Mouse (Mus musculus): Measurements from ENCODE around the gene Myoz2. TPM values are rescaled to one million over a fixed set of nuclear protein-coding genes. Genes with fewer than 3 reads are reported as not detected.

Myoz2 gene
- polyA plus RNA-seq, 1 experiment from 2014 or later = not detected

DNA sequence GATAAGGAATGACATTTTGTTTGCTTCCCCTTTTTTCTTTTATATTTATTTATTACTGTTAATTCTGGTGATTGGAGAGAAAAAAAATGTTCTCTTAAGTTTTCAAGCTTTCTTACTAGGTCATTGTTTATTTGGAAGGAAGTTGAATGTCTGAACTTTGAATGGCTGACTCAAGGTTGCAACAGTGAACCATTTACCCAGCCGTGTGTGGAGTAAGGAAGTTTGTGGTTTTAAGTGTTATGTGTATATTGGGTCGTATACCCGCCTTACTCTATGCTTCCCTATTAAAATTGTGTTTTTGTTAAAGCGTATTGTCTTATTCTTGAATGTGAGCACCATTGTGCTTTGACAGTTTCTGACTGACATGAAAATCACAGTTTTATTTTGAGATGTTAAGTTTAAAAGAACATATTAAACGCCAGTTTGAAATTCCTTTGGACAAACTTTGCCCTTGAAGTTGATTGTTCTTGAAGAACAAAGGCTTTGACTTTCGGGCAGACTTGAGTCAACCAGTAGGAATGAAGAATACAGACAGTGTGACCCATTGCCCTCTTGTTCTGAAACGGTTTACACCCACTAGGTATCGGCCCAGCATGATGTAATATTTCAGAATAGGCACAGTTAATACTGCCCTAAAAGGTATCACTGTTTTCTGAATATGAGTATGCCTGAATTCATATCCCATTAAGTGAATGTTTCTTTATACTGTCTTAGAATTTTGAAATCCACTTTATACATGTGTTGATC lies 18.6 kb upstream of the Myoz2 start:
- Histone ChIP-seq H3K36me3 (ENCODE audit: inconsistent target) (no peaks in the 10 kb centered on the region), H3K4me3 (ENCODE audit: inconsistent target) (no peak overlapping the region), H3K27ac (no peak overlapping the region), H3K79me2 (ENCODE audit: inconsistent target) (no peaks in the 10 kb centered on the region)
- WGBS (ENCODE audit: missing documents) = 42% methylated on average over 8 of the region's 8 CpGs

DNA sequence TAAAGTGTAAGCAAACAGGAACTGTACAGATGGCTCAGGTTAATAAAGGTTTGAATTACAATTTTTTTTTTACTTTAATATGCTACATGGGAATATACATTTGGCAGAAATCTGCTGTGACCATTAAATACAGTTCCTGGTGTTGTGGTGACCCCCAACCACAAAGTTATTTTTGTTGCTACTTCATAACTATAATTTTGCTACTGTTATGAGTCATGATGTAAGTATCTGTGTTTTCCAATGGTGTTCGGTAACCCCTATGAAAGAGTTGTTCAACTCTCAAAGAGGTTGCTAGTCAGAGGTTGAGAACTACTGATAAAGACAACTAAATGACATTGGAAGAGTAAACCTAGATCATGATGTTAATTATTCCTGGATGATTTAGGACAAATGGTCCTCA lies 7.5 kb upstream of the Myoz2 start:
- H3K27ac ChIP-seq = no peak overlapping the region
- H3K4me3 ChIP-seq (ENCODE audit: inconsistent target) = no peak overlapping the region
- H3K36me3 ChIP-seq (ENCODE audit: inconsistent target) = no peaks in the 10 kb centered on the region
- WGBS (ENCODE audit: missing documents) = 83% methylated on average over 1 of the region's 1 CpGs
- H3K79me2 ChIP-seq (ENCODE audit: inconsistent target) = no peaks in the 10 kb centered on the region

DNA sequence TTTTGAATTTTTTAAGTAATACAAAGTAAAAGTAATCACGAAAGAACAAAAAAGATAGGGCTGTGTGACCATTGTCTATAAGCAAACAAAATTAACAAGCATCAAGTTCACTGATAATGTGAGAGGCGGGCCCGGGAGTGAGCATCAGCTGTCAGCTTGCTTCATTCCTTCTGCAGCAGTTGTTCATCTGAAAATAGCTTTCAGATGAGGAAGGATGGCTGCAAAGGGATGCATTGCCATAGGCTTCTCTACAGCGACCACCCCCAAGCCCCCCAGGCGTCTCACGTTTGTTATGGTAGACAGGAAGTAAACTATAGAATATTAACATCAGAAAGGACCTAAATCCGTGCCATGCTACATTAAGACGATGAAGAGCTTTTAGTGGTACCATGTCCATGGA lies 1.0 kb downstream of the Myoz2 start:
- WGBS (ENCODE audit: missing documents) = 97% methylated on average over 8 of the region's 8 CpGs
- no peak overlapping the region for H3K27ac ChIP-seq
- H3K79me2 ChIP-seq (ENCODE audit: inconsistent target) = no peaks in the 10 kb centered on the region
- no peaks in the 10 kb centered on the region for H3K36me3 ChIP-seq (ENCODE audit: inconsistent target)
- no peak overlapping the region for H3K4me3 ChIP-seq (ENCODE audit: inconsistent target)

DNA sequence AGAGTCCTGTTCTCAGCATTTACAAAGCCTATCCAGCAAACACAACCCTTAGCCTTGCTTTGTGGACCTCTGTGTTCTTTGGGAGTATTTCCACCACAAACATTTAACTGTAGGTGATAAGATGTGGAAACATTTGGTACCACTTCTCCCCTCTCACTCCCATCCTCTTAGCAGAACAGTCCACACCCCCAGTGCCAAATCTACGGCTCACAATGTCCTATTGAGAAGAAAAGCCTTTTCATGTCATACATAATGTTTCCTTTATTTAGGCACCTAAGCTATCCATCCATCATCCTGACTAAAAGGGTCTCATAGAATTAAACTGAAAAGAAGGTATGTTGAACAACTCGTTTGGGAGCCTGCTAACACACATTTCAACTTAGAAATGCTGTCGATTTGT lies 9.2 kb downstream of the Myoz2 start:
- WGBS (ENCODE audit: missing documents) = 84% methylated on average over 3 of the region's 3 CpGs
- no peak overlapping the region for H3K4me3 ChIP-seq (ENCODE audit: inconsistent target)
- H3K79me2 ChIP-seq (ENCODE audit: inconsistent target) = no peaks in the 10 kb centered on the region
- H3K36me3 ChIP-seq (ENCODE audit: inconsistent target) = no peaks in the 10 kb centered on the region
- H3K27ac ChIP-seq = no peak overlapping the region

DNA sequence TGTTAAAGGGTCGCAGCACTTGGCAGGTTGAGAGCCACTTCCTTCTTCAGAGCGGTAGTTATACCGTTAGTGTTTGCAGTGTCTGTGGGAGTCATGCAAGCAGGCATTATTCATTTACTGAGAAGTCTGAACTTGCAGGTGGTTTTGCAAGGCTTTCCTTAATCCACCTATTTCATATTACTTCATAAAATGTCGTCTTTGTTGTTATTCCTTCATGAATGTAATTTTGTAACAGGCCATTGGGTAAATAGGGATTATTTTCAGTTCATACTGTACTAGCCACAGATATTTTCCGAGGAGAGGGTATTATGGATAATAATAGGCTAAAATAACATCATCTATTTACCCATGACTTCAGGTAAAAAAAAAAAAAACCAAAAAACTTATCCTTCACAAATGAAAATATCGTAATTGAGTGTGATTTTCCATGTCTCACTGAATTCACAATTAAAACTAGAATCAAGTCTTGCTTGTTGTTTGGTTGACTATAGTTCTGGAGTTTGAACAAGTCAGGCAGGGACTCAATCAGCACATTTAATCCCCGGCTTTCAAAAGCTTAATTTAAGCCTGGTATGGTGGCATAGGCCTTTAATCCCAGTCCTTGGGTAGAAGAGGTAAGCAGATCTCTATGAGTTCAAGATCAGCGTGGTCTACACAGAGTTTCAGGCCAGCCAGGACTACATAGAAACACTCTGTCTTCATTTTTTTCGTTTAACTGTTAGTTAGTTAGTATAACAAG lies 10.2 kb downstream of the Myoz2 start:
- H3K79me2 ChIP-seq (ENCODE audit: inconsistent target) = no peaks in the 10 kb centered on the region
- WGBS (ENCODE audit: missing documents) = 58% methylated on average over 9 of the region's 9 CpGs
- no peak overlapping the region for H3K27ac ChIP-seq
- no peak overlapping the region for H3K4me3 ChIP-seq (ENCODE audit: inconsistent target)
- H3K36me3 ChIP-seq (ENCODE audit: inconsistent target) = no peaks in the 10 kb centered on the region

DNA sequence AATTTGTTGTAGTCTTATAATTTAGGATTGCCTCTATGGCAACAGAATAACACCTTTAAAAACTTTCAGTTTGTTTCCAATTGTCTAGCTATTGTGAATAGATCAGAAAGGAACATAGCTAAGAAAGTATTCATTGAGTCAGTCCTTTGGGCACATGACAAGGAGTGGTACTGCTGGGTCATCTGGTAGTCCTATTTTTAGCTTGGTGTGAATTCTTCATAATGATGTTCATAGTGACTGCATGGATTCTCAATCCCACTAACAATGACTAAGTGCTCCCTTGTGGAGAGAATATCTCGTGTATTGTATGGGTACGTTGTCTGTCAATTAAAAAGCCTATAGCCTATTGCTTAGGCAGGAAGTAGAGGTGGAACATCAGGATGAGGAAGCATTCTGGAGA lies 16.0 kb downstream of the Myoz2 start:
- Histone ChIP-seq H3K4me3 (ENCODE audit: inconsistent target) (no peak overlapping the region), H3K27ac (no peak overlapping the region), H3K36me3 (ENCODE audit: inconsistent target) (no peaks in the 10 kb centered on the region), H3K79me2 (ENCODE audit: inconsistent target) (no peaks in the 10 kb centered on the region)
- WGBS (ENCODE audit: missing documents) = 87% methylated on average over 2 of the region's 2 CpGs

DNA sequence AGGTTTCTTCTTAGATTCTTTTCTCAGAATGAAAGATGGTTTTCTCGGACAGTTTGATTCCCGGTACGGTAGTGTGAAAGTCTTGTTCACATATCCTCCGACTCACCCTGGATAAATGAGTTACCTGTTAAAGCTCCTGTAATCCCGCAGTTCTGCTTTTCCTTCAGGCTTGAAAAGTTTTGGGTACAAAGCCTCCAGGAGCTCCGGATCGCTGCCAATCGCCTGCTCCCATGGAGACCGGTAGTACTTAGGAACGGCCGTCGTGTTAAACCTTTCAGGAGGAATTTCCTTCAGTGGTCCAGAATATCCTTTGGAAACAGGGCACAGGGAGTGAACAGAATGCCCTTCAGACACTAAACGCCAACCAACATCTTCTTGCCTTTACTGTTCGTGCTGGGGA lies 21.3 kb downstream of the Myoz2 start:
- Histone ChIP-seq H3K27ac (no peak overlapping the region), H3K4me3 (ENCODE audit: inconsistent target) (no peak overlapping the region), H3K79me2 (ENCODE audit: inconsistent target) (no peaks in the 10 kb centered on the region), H3K36me3 (ENCODE audit: inconsistent target) (no peaks in the 10 kb centered on the region)
- WGBS (ENCODE audit: missing documents) = 97% methylated on average over 14 of the region's 14 CpGs

DNA sequence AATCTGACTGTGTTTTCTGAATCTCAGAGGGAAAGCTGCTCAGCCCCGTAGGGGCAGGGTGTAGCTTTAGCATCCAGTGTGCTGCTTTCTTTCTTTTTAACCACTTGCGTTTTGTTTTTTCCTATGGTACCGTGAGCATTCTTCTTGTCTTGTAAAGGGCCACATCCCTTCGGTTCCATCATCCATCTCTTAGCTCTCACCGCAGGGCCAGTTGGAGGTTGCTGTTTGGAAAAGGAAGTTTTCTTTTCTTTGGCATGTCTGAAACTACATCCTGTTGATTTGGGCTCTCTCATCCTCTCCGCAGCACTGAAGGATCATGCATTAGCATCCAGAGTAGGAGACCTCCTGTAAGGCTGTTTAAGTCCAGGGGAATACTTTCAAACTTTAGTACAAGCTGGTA lies 25.4 kb downstream of the Myoz2 start:
- Histone ChIP-seq H3K79me2 (ENCODE audit: inconsistent target) (no peaks in the 10 kb centered on the region), H3K4me3 (ENCODE audit: inconsistent target) (no peak overlapping the region), H3K27ac (no peak overlapping the region), H3K36me3 (ENCODE audit: inconsistent target) (no peaks in the 10 kb centered on the region)
- WGBS (ENCODE audit: missing documents) = 75% methylated on average over 6 of the region's 6 CpGs

DNA sequence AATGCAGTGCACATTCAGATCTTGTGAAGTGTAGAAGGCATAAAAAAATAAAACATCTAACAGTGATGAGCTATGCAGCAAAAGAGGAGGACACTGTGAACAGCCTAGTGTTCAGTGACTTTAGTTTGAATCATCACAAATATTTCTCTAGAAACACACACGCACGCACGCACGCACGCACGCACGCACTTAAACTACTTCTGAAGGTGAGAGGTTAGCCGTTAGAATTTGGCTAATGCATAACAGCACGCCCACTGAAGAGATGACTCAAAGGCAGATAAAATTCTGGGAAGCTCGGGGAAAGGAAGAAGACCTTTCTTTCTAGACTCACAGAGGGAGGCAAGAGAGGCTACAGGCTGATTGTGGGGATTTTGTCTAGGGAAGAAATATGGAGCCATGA lies 27.4 kb downstream of the Myoz2 start:
- H3K4me3 ChIP-seq (ENCODE audit: inconsistent target) = no peak overlapping the region
- H3K36me3 ChIP-seq (ENCODE audit: inconsistent target) = no peaks in the 10 kb centered on the region
- H3K27ac ChIP-seq = no peak overlapping the region
- 90% methylated on average over 9 of the region's 10 CpGs for WGBS (ENCODE audit: missing documents)
- no peaks in the 10 kb centered on the region for H3K79me2 ChIP-seq (ENCODE audit: inconsistent target)

DNA sequence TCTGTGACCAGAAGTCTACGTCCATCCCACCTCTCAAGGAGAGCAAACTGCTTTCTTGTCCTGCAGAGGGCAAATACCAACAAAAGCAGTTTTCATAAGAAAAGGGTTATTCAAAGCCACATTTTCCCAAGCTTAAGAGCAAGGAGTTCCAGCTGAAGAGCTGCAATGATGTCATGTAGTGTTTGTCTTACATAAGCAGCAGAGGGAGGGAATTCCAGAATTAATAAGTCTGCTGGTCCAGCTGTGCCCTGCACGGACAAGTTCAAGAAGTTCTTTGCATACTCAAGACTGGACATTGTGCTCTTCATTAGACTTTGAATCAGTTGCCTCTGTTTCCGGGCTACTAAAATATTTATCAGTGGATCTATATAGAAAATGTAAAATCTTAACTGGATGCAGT lies 33.8 kb downstream of the Myoz2 start:
- Histone ChIP-seq H3K27ac (no peak overlapping the region), H3K79me2 (ENCODE audit: inconsistent target) (no peaks in the 10 kb centered on the region), H3K36me3 (ENCODE audit: inconsistent target) (no peaks in the 10 kb centered on the region), H3K4me3 (ENCODE audit: inconsistent target) (no peak overlapping the region)
- 86% methylated on average over 3 of the region's 3 CpGs for WGBS (ENCODE audit: missing documents)

DNA sequence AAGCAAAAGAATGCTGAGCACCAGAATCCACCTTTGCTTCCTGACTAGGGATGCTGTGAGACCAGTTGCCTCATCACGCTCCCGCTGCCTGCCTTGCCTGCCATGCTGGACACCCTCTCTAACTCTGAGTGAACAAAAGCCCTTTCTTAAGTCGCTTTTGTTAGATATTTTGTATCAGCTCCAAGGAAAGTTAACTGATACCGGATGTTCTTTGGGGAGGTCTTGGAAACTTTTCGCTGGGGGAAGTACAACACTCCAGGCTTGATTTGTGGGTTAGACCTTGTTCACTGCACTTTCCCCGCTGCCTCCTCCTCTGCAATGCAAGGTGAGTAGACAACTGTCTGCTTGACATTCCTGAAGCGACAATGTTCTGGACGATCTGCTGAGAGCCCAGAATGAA lies 36.3 kb downstream of the Myoz2 start:
- Histone ChIP-seq H3K36me3 (ENCODE audit: inconsistent target) (no peaks in the 10 kb centered on the region), H3K27ac (no peak overlapping the region), H3K4me3 (ENCODE audit: inconsistent target) (no peak overlapping the region), H3K79me2 (ENCODE audit: inconsistent target) (no peaks in the 10 kb centered on the region)
- 94% methylated on average over 8 of the region's 8 CpGs for WGBS (ENCODE audit: missing documents)

DNA sequence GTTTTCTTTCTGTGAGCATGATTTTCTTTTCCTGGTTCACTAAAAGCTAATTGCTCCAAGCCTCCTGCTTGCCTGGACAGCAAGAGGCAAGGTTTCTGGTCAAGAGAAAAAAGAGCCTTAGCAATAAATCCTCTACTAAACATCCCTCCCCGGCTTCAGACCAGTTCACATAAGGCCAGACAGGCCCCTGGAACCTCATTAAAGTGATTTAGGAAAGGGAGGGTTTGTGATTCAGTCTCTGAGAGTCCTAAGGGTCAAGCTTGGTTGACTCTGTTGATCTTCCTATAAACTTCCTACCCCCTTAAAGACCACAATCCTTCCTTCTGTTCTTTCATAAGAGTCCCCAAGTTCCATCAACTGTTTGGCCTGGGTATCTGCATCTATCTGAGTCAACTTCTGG lies 37.8 kb downstream of the Myoz2 start:
- Histone ChIP-seq H3K4me3 (ENCODE audit: inconsistent target) (no peak overlapping the region), H3K79me2 (ENCODE audit: inconsistent target) (no peaks in the 10 kb centered on the region), H3K36me3 (ENCODE audit: inconsistent target) (no peaks in the 10 kb centered on the region), H3K27ac (no peak overlapping the region)
- WGBS (ENCODE audit: missing documents) = 89% methylated on average over 1 of the region's 1 CpGs

DNA sequence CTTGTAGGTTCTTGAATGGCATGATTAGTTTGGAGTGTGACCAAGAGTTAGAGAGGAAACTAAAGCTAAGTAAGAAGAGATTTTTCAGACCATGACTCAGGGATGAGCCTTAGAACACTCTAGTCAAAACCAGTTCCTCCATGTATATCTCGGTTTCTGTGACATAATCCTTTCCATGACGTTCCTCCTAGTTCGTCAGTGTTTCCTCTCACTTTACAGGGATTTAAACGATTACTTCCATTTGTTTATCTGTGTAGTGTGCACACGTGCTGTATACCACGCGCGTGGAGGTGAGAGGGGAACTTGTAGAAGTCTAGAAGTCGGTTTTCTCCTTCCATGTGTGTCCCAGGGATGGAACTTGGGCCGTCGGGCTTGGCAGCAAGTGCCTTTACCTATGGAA lies 47.9 kb downstream of the Myoz2 start:
- WGBS (ENCODE audit: missing documents) = 97% methylated on average over 9 of the region's 11 CpGs
- H3K79me2 ChIP-seq (ENCODE audit: inconsistent target) = no peaks in the 10 kb centered on the region; the same call in 1 of the 2 replicates
- H3K27ac ChIP-seq = no peak overlapping the region
- H3K4me3 ChIP-seq (ENCODE audit: inconsistent target) = no peak overlapping the region
- no peaks in the 10 kb centered on the region for H3K36me3 ChIP-seq (ENCODE audit: inconsistent target)

DNA sequence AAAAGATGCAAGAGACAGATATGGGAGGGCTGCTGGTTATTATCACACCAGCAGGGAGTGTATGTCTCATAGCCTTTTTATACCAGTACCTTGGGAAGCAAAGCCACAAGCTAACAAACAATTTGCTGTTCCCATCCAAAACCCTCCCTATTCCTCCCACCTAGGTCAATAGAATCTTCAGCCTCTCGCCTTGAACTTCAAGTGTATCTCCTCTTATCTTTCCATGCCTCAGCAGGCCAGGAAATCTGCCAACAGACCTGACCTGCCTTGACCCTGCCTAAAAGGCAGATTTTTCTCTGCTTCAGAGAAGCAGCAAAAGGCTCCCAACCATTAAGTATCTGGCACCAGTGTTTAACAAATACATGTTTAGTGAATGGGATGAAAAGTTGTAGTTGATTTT lies 48.4 kb downstream of the Myoz2 start:
- H3K4me3 ChIP-seq (ENCODE audit: inconsistent target) = no peak overlapping the region
- H3K79me2 ChIP-seq (ENCODE audit: inconsistent target) = no peaks in the 10 kb centered on the region; the same call in 1 of the 2 replicates
- H3K36me3 ChIP-seq (ENCODE audit: inconsistent target) = no peaks in the 10 kb centered on the region
- 69% methylated on average over 1 of the region's 1 CpGs for WGBS (ENCODE audit: missing documents)
- no peak overlapping the region for H3K27ac ChIP-seq

DNA sequence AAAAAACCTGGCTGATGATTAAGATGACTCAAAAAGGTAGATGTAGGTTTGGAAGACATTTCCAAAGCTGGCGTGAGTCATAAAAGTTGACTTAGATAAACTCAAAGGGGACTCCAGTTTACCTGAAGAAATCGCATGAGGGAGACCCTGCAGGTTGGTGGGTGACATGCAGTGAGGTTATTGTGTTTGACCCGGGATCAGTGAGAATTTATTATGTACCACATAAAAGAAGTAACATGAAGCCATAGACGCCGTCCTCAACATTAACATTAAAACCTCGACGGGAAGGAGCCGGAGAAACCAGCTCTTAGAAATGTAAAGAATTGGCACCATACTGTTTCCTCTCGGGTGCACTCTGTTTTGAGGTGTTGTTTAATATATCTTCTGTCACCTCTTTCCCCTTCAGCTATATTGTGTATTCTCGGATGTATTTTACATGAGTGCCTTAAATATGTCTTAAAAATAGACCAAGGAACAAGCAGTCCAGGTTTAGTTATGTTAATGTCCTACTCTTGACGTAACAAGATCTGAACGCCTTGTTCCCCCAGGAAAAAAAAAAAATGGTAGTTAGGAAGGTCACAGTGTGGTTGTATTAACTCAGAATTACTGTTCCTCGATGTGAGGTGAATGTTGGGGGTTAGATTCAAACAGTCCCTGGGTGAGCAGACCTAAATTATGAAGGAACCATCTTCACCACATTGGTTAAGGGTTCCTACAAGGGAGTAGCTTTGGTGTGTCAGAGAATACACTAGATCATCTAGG lies 49.5 kb downstream of the Myoz2 start:
- 43% methylated on average over 13 of the region's 13 CpGs for WGBS (ENCODE audit: missing documents)
- H3K4me3 ChIP-seq (ENCODE audit: inconsistent target) = peak overlapping the region; percentile 58
- no peaks in the 10 kb centered on the region for H3K36me3 ChIP-seq (ENCODE audit: inconsistent target)
- H3K79me2 ChIP-seq (ENCODE audit: inconsistent target) = no peaks in the 10 kb centered on the region; the same call in 1 of the 2 replicates
- no peak overlapping the region for H3K27ac ChIP-seq
